Mouse (Mus musculus): ENCODE data around the gene Tmem43.
A peak's percentile ranks its signal among the peaks of the same experiment; 100 is the strongest.

The Tmem43 gene

DNA sequence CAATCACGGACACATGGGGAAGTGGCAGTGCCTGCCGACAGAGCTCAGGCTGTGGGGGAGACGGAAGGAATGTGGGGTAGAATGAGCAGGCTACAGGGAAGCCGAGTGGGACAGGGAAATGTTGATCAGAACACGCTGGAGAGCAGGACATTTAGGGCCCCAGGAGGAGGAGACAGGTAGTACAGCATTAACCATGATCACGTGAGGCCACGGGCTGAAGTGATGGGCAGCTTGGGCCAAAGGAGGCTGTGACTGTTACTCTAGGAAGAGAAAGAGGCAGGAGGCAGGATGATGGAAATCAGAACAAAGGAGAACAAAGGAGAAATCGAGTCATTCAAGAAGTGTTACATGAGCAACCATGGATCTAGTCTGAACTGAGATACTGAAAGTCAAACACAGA lies 21.0 kb downstream of the Tmem43 start:
- TF ChIP-seq POU5F1 (IDR thresholded peaks at IDR 0.05; ENCODE audit: borderline replicate concordance, low read length) (no peak), NANOG (IDR thresholded peaks at IDR 0.05; ENCODE audit: borderline replicate concordance, low read length) (no peak), CTCF (conservative IDR thresholded peaks at IDR 0.05; ENCODE audit: low read length) (no peak)
- Histone ChIP-seq H3K4me1 (replicated peaks; ENCODE audit: low read depth, low read length) (peaks cover 19% of the 10 kb centered on the region), H3K36me3 (ENCODE audit: insufficient read depth, low read length) (peaks cover 90% of the 10 kb centered on the region), H3K4me3 (replicated peaks; ENCODE audit: low read length) (no peak overlapping the region), H3K27me3 (ENCODE audit: insufficient read depth, low read length) (no peaks in the 10 kb centered on the region), H3K9me3 (ENCODE audit: low read length) (no peaks in the 10 kb centered on the region)

DNA sequence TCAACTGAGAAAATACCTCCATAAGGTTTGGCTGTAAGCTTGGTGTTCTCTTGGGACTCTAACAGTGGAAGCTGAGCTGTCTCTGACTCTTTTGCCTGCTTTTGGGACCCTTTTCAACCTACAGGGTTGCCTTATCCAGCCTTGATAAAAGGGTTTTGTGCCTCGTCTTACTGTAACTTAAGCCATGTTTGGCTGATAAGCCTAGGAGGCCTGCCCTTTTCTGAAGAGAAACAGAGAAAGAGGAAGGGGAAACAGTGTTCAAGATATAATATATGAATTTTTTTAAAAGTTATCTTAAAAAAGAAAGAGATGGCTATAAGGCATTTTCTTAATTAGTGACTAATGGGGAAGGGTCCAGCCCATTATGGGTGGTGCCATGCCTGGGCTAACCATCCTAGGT lies 29.8 kb downstream of the Tmem43 start:
- H3K4me1 ChIP-seq (replicated peaks; ENCODE audit: low read depth, low read length) = no peaks in the 10 kb centered on the region
- H3K4me3 ChIP-seq (replicated peaks; ENCODE audit: low read length) = no peak overlapping the region
- TF ChIP-seq POU5F1 (IDR thresholded peaks at IDR 0.05; ENCODE audit: borderline replicate concordance, low read length) (no peak), CTCF (conservative IDR thresholded peaks at IDR 0.05; ENCODE audit: low read length) (no peak), NANOG (IDR thresholded peaks at IDR 0.05; ENCODE audit: borderline replicate concordance, low read length) (no peak)
- H3K9me3 ChIP-seq (ENCODE audit: low read length) = no peaks in the 10 kb centered on the region
- H3K36me3 ChIP-seq (ENCODE audit: insufficient read depth, low read length) = peaks cover 100% of the 10 kb centered on the region
- no peaks in the 10 kb centered on the region for H3K27me3 ChIP-seq (ENCODE audit: insufficient read depth, low read length)

DNA sequence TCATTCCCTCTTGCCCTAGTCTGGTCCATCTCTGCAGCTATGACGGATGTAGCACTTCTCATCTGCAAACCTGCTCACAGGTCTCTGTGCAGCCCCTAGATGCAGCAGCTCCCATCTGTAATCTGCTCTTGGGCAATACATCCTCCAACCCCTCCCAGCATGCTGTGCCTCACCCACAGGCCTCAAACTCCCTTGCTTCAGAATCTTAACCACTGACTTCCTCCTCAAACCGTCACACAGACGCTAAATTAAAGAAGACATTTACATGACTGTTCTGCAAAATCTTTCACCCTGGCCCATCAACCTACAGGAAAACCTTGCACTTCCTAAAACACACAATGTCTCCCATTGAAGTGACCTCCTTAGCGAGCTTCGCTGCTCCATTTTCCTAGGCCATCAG lies 32.5 kb downstream of the Tmem43 start:
- Histone ChIP-seq H3K27me3 (ENCODE audit: insufficient read depth, low read length) (no peaks in the 10 kb centered on the region), H3K9me3 (ENCODE audit: low read length) (no peaks in the 10 kb centered on the region), H3K4me1 (replicated peaks; ENCODE audit: low read depth, low read length) (peaks cover 18% of the 10 kb centered on the region), H3K4me3 (replicated peaks; ENCODE audit: low read length) (no peak overlapping the region), H3K36me3 (ENCODE audit: insufficient read depth, low read length) (peaks cover 96% of the 10 kb centered on the region)
- TF ChIP-seq POU5F1 (IDR thresholded peaks at IDR 0.05; ENCODE audit: borderline replicate concordance, low read length) (no peak), CTCF (conservative IDR thresholded peaks at IDR 0.05; ENCODE audit: low read length) (no peak), NANOG (IDR thresholded peaks at IDR 0.05; ENCODE audit: borderline replicate concordance, low read length) (no peak)

DNA sequence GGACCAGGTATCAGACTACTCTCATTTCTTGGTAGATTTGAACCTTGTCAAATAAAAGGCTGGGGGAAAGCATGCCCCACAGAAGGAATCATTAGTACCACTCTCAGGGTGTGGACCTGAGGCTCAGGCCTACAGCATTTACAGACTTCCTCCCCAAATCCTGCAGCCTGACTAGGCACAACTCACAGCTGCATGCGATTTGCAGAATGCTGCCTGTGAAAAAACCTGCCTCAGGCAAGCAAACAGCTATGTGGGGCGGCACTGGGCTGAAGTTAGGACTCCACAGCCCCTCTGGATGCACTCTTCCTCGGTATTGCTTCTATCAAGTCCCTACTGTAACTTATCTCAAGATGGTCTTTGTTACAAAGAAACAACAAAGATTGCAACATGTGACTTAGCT lies 34.5 kb downstream of the Tmem43 start:
- no peak overlapping the region for H3K4me3 ChIP-seq (replicated peaks; ENCODE audit: low read length)
- no peaks in the 10 kb centered on the region for H3K9me3 ChIP-seq (ENCODE audit: low read length)
- TF ChIP-seq POU5F1 (IDR thresholded peaks at IDR 0.05; ENCODE audit: borderline replicate concordance, low read length) (no peak), CTCF (conservative IDR thresholded peaks at IDR 0.05; ENCODE audit: low read length) (no peak), NANOG (IDR thresholded peaks at IDR 0.05; ENCODE audit: borderline replicate concordance, low read length) (no peak)
- no peaks in the 10 kb centered on the region for H3K27me3 ChIP-seq (ENCODE audit: insufficient read depth, low read length)
- peaks cover 91% of the 10 kb centered on the region for H3K36me3 ChIP-seq (ENCODE audit: insufficient read depth, low read length)
- peaks cover 22% of the 10 kb centered on the region for H3K4me1 ChIP-seq (replicated peaks; ENCODE audit: low read depth, low read length)

DNA sequence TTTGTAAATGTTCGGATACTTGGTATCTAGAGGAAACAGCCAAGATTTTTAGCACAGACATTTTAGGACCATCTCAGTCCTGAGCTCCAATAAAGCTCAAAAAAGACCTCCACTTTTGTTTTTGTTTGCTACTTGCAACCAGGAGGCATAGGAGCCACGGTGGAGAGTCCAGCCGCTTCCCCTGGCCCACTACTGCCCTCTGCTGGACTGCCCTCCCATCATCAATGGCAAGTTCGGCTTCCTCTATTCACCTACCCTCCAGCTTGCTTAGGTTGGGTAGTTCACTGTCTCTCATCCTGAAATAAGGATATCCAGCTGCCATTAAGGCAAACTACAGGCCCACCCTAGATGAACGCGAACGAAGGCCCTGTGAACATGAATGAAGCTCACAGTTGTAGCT lies 35.8 kb downstream of the Tmem43 start:
- no peaks in the 10 kb centered on the region for H3K9me3 ChIP-seq (ENCODE audit: low read length)
- peaks cover 30% of the 10 kb centered on the region for H3K4me1 ChIP-seq (replicated peaks; ENCODE audit: low read depth, low read length)
- no peaks in the 10 kb centered on the region for H3K27me3 ChIP-seq (ENCODE audit: insufficient read depth, low read length)
- H3K36me3 ChIP-seq (ENCODE audit: insufficient read depth, low read length) = peaks cover 85% of the 10 kb centered on the region
- TF ChIP-seq NANOG (IDR thresholded peaks at IDR 0.05; ENCODE audit: borderline replicate concordance, low read length) (no peak), POU5F1 (IDR thresholded peaks at IDR 0.05; ENCODE audit: borderline replicate concordance, low read length) (no peak), CTCF (conservative IDR thresholded peaks at IDR 0.05; ENCODE audit: low read length) (peak; percentile 79)
- H3K4me3 ChIP-seq (replicated peaks; ENCODE audit: low read length) = no peak overlapping the region

DNA sequence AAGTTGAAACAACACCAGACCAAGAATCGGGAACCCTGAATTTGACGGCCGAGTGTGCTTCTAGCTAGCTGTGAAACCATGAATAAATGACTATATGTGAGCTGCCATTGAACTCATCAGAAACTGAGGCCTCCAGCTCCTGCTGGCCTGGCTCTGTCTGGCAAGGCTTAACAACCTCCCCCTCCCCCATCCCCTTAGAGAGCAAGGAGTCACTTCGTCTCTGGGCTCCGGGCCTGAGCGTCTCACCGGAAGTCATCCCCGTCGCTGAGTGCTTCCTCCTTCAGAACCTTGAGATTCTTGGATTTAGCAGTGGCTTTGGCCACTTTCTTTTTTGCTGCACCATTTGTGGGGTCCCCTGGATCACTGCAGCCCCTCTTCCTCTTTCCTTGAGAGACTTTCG lies 36.7 kb downstream of the Tmem43 start:
- H3K4me1 ChIP-seq (replicated peaks; ENCODE audit: low read depth, low read length) = peaks cover 39% of the 10 kb centered on the region
- H3K27me3 ChIP-seq (ENCODE audit: insufficient read depth, low read length) = no peaks in the 10 kb centered on the region
- H3K4me3 ChIP-seq (replicated peaks; ENCODE audit: low read length) = no peak overlapping the region
- peaks cover 77% of the 10 kb centered on the region for H3K36me3 ChIP-seq (ENCODE audit: insufficient read depth, low read length)
- no peak for TF ChIP-seq CTCF (conservative IDR thresholded peaks at IDR 0.05; ENCODE audit: low read length)
- H3K9me3 ChIP-seq (ENCODE audit: low read length) = no peaks in the 10 kb centered on the region

DNA sequence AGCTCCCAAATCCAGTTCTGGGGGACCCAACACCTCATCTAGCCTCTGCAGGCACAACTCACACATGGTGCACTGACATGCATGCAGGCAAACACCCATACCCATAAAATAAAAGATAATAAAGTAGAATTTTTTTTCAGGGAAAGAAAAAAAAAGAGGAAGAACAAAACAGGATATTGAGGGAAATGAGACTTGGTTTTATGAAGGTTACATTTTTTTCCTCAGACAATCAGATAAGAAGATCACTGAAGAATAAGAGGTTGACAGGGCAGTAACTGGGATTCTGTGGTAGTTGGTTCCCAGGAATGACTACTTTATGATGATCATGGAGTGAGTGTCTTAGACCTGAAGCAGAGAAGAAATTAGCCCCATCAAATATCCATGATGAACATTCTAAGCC lies 40.6 kb downstream of the Tmem43 start:
- Histone ChIP-seq H3K9me3 (ENCODE audit: low read length) (no peaks in the 10 kb centered on the region), H3K27me3 (ENCODE audit: insufficient read depth, low read length) (no peaks in the 10 kb centered on the region), H3K36me3 (ENCODE audit: insufficient read depth, low read length) (peaks cover 58% of the 10 kb centered on the region), H3K4me3 (replicated peaks; ENCODE audit: low read length) (no peak overlapping the region), H3K4me1 (replicated peaks; ENCODE audit: low read depth, low read length) (peaks cover 50% of the 10 kb centered on the region)
- TF ChIP-seq POU5F1 (IDR thresholded peaks at IDR 0.05; ENCODE audit: borderline replicate concordance, low read length) = no peak
- TF ChIP-seq CTCF (conservative IDR thresholded peaks at IDR 0.05; ENCODE audit: low read length) = no peak
- TF ChIP-seq NANOG (IDR thresholded peaks at IDR 0.05; ENCODE audit: borderline replicate concordance, low read length) = no peak

DNA sequence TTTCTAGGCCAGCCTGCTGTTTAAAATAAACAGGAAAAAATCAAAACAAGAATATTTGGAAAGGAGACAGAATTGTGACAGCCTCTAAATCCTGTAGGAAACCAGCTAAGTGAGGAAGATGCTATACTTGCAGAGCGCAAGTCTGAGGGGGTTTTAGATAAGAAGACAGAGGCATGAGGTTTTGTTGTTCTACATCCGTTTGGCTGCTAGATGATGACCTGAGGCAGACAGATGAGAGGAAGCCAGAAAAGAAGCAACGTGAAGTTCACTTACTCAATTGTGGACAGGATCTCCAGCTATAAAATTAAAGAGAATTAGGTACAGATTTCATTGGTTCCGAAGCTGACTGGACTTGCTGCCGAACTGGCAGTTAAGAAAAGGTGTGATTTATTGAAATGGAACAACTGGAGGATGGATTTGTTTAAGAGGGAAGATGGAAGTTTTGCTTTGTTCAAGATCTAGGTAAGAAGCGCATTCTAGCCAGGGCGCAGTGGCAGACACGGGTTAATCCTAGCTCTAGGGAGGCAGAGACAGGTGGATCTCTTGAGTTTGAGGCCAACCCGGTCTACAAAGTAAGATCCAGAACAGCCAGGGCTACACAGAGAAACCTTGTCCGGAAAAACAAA lies 41.3 kb downstream of the Tmem43 start:
- Histone ChIP-seq H3K9me3 (ENCODE audit: low read length) (no peaks in the 10 kb centered on the region), H3K27me3 (ENCODE audit: insufficient read depth, low read length) (no peaks in the 10 kb centered on the region), H3K36me3 (ENCODE audit: insufficient read depth, low read length) (peaks cover 58% of the 10 kb centered on the region), H3K4me3 (replicated peaks; ENCODE audit: low read length) (peak overlapping the region; percentile 97), H3K4me1 (replicated peaks; ENCODE audit: low read depth, low read length) (peaks cover 46% of the 10 kb centered on the region)
- TF ChIP-seq POU5F1 (IDR thresholded peaks at IDR 0.05; ENCODE audit: borderline replicate concordance, low read length) (no peak), CTCF (conservative IDR thresholded peaks at IDR 0.05; ENCODE audit: low read length) (no peak), NANOG (IDR thresholded peaks at IDR 0.05; ENCODE audit: borderline replicate concordance, low read length) (no peak)
